Mouse (Mus musculus) midbrain, postnatal 0 days (tissue): ENCODE measurements around the gene AI413582. TPM values are rescaled to one million over a fixed set of nuclear protein-coding genes. Genes with fewer than 3 reads are reported as not detected.

Experiments used
- ATAC-seq: fragments of 200-750 bp; cut with Nextera tagmentation; 2 replicates; pipeline ENCODE4 v1.8.0; 2017; ENCODE audit warnings: moderate number of reproducible peaks, mild to moderate bottlenecking, moderate TSS enrichment, moderate library complexity; ENCODE audit not compliant: low FRiP score
- DNase-seq: peaks from one replicate; pipeline ENCODE4 v3.0.0-alpha.2; 2015; ENCODE audit warnings: low spot score
- H3K27ac ChIP-seq: fragments of 300-500 bp; sonication (generic); 2 replicates; pipeline ENCODE4 v1.5.1; 2014; ENCODE audit warnings: low read depth, mild to moderate bottlenecking, low read length, mixed read lengths
- H3K27me3 ChIP-seq: fragments of 300-500 bp; sonication (generic); 2 replicates; pipeline ENCODE4 v1.6.1; 2014; ENCODE audit warnings: low read length, control low read depth, mixed read lengths; ENCODE audit not compliant: insufficient read depth
- H3K36me3 ChIP-seq: fragments of 300-500 bp; sonication (generic); 2 replicates; pipeline ENCODE4 v1.6.1; 2014; ENCODE audit warnings: low read length, control low read depth, mixed read lengths; ENCODE audit not compliant: insufficient read depth
- H3K4me1 ChIP-seq: fragments of 300-500 bp; sonication (generic); 2 replicates; pipeline ENCODE4 v1.6.1; 2014; ENCODE audit warnings: mild to moderate bottlenecking, control low read depth, antibody characterized with exemption, low read length, mixed read lengths; ENCODE audit not compliant: insufficient read depth
- H3K4me2 ChIP-seq: fragments of 300-500 bp; sonication (generic); 2 replicates; pipeline ENCODE4 v1.6.1; 2014; ENCODE audit warnings: low read depth, mild to moderate bottlenecking, low read length, mixed read lengths; ENCODE audit not compliant: poor library complexity, severe bottlenecking
- H3K4me3 ChIP-seq: fragments of 300-500 bp; sonication (generic); 2 replicates; pipeline ENCODE4 v1.5.1; 2014; ENCODE audit warnings: low read depth, mild to moderate bottlenecking, low read length, moderate library complexity
- H3K9ac ChIP-seq: fragments of 300-500 bp; sonication (generic); replicated peaks from 2 replicates; pipeline ENCODE4 v1.6.1; 2014; ENCODE audit warnings: mild to moderate bottlenecking, low read length, moderate library complexity, mixed read lengths; ENCODE audit not compliant: poor library complexity, severe bottlenecking
- H3K9me3 ChIP-seq: fragments of 300-500 bp; sonication (generic); 2 replicates; pipeline ENCODE4 v1.6.1; 2016; ENCODE audit warnings: low read length, control low read depth
- CTCF ChIP-seq: IDR thresholded peaks from 2 replicates; pipeline ENCODE4 v1.5.1; 2016; ENCODE audit warnings: antibody characterized with exemption, mild to moderate bottlenecking
- WGBS: fragments of 180-500 bp; shearing (Covaris S2); extraction: QIAGEN DNeasy Blood & Tissue Kit; methylation state at CpG from one replicate; pipeline ENCODE4 v1.1.7; 2014; 5-methylcytosine and 5-hydroxymethylcytosine counted together
- polyA plus RNA-seq: library from polyadenylated mRNA; unstranded; fragments of >200 nt; fragmentation: Nextera tagmentation; extraction: Ambion mirVana; gene quantifications from 2 replicates; pipeline ENCODE4 v1.2.1, GENCODE M21; 2015
- total RNA-seq: library from RNA; depleted of rRNA; stranded (reverse); fragments of >200 nt; gene quantifications from 2 replicates; pipeline ENCODE4 v1.2.3, GENCODE M21; 2014

AI413582 gene
- total and polyA plus RNA-seq, 2 experiments from 2014 or later = 80.2 to 88.8 TPM

GRCm38 (mm10) chr17:27534718-27535117 lies 30.8 kb downstream of the AI413582 start:
- Histone ChIP-seq H3K9me3 (no peaks in the 10 kb centered on the region), H3K27ac (no peak overlapping the region), H3K27me3 (no peaks in the 10 kb centered on the region), H3K4me1 (no peaks in the 10 kb centered on the region), H3K36me3 (no peaks in the 10 kb centered on the region), H3K4me3 (no peak overlapping the region), H3K9ac (no peak overlapping the region), H3K4me2 (no peak overlapping the region)
- DNase-seq = peak; percentile 83
- WGBS = 4% methylated on average over 10 of the region's 10 CpGs
- peak; percentile 100 for TF ChIP-seq CTCF
- ATAC-seq = no peak

- no peaks in the 10 kb centered on the region for H3K27me3 ChIP-seq
- no peak for DNase-seq
- no peak for ATAC-seq
- peak; percentile 36 for TF ChIP-seq CTCF
- no peaks in the 10 kb centered on the region for H3K9me3 ChIP-seq
- H3K4me2 ChIP-seq = no peak overlapping the region
- H3K36me3 ChIP-seq = no peaks in the 10 kb centered on the region
- no peak overlapping the region for H3K27ac ChIP-seq
- H3K4me1 ChIP-seq = no peaks in the 10 kb centered on the region
- H3K9ac ChIP-seq = no peak overlapping the region
- 83% methylated on average over 3 of the region's 3 CpGs for WGBS
- no peak overlapping the region for H3K4me3 ChIP-seq
Measured at GRCm38 (mm10) chr17:27533354-27533753, 32.2 kb downstream of the AI413582 start.

GRCm38 (mm10) chr17:27532095-27532494 lies 33.5 kb downstream of the AI413582 start:
- Histone ChIP-seq H3K27me3 (no peaks in the 10 kb centered on the region), H3K4me3 (no peak overlapping the region), H3K9me3 (no peaks in the 10 kb centered on the region), H3K36me3 (no peaks in the 10 kb centered on the region), H3K27ac (no peak overlapping the region), H3K9ac (no peak overlapping the region), H3K4me1 (no peaks in the 10 kb centered on the region), H3K4me2 (no peak overlapping the region)
- TF ChIP-seq CTCF = no peak
- DNase-seq = no peak
- 91% methylated on average over 8 of the region's 8 CpGs for WGBS
- ATAC-seq = no peak

- Histone ChIP-seq H3K4me3 (no peak overlapping the region), H3K4me2 (no peak overlapping the region), H3K9ac (no peak overlapping the region), H3K36me3 (no peaks in the 10 kb centered on the region), H3K27ac (no peak overlapping the region), H3K4me1 (no peaks in the 10 kb centered on the region), H3K27me3 (no peaks in the 10 kb centered on the region), H3K9me3 (no peaks in the 10 kb centered on the region)
- TF ChIP-seq CTCF = no peak
- 76% methylated on average over 5 of the region's 5 CpGs for WGBS
- no peak for ATAC-seq
- DNase-seq = no peak
Measured at GRCm38 (mm10) chr17:27528767-27529166, 36.8 kb downstream of the AI413582 start.

- Histone ChIP-seq H3K4me1 (no peaks in the 10 kb centered on the region), H3K27me3 (no peaks in the 10 kb centered on the region), H3K9me3 (no peaks in the 10 kb centered on the region), H3K9ac (no peak overlapping the region), H3K36me3 (no peaks in the 10 kb centered on the region), H3K27ac (no peak overlapping the region), H3K4me2 (no peak overlapping the region), H3K4me3 (no peak overlapping the region)
- 54% methylated on average over 8 of the region's 8 CpGs for WGBS
- ATAC-seq (no peak), DNase-seq (no peak)
- TF ChIP-seq CTCF = peak; percentile 38
Measured at GRCm38 (mm10) chr17:27528030-27528429, 37.5 kb downstream of the AI413582 start.

GRCm38 (mm10) chr17:27527188-27527587 lies 38.4 kb downstream of the AI413582 start:
- Histone ChIP-seq H3K4me1 (no peaks in the 10 kb centered on the region), H3K9ac (no peak overlapping the region), H3K4me3 (no peak overlapping the region), H3K27me3 (no peaks in the 10 kb centered on the region), H3K4me2 (no peak overlapping the region), H3K36me3 (no peaks in the 10 kb centered on the region), H3K27ac (no peak overlapping the region), H3K9me3 (no peaks in the 10 kb centered on the region)
- no peak for TF ChIP-seq CTCF
- WGBS = 64% methylated on average over 6 of the region's 6 CpGs
- ATAC-seq = no peak
- no peak for DNase-seq
